Mouse (Mus musculus) adrenal gland, adult (tissue): ENCODE data around the gene Ms4a6c.
A peak's percentile ranks its signal among the peaks of the same experiment; 100 is the strongest.
"Not testable (repeated sequence)": the region's sequence is repeated elsewhere in the genome, so short reads cannot be mapped to it uniquely, and the experiment has no call there.

Experiments used
- DNase-seq, 2 experiments: peaks; one replicate each; pipeline ENCODE4 v3.0.0; 2022 to 2023; ENCODE audit warnings: low spot score in 1 of 2; ENCODE audit not compliant: inconsistent age in 2 of 2

The Ms4a6c gene

DNA sequence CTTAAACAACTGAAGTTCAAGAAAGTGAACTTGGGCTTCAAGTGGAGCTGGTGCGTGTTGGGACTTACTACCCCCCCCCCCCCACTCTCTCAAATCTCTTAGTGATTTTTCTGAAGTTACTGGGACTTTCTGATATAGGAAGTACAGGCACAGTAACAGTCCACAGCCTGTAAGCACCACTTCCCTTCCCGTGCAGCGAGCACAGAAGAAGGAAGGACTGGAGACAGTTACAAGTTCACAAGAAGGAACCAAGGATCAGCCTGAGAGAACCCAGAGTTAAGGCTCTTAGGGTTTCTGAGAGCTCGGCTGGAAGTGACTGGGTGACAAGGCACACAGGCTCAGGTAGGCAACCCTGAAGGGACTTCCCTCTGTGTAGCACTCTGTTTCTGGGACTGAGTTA lies at the start of gene Ms4a6c:
Ms4a6c (plus strand) TSS at position 152 of the 400 bp plus-strand sequence.
- not testable (repeated sequence) for DNase-seq

DNA sequence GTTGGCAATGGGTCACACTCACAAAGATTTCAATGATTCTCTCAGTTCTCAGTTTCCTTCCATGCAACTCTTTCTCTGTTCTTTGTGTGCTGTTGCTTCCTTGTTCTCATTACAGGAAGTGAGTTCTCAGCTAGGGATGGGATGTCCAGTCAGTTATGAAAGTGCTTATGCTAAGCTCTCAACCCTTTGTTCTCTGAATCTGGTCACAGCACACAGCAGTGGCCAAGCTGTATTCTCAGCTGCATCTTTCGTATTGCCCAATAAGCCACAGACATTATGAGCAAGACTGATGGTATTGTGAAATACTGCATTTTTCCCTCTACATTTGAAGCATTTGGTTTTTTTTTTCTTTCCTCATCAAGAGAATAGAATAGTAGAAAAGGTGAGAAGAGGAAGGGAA lies 38.0 kb upstream of the Ms4a6c start:
- DNase-seq = not testable (repeated sequence)

DNA sequence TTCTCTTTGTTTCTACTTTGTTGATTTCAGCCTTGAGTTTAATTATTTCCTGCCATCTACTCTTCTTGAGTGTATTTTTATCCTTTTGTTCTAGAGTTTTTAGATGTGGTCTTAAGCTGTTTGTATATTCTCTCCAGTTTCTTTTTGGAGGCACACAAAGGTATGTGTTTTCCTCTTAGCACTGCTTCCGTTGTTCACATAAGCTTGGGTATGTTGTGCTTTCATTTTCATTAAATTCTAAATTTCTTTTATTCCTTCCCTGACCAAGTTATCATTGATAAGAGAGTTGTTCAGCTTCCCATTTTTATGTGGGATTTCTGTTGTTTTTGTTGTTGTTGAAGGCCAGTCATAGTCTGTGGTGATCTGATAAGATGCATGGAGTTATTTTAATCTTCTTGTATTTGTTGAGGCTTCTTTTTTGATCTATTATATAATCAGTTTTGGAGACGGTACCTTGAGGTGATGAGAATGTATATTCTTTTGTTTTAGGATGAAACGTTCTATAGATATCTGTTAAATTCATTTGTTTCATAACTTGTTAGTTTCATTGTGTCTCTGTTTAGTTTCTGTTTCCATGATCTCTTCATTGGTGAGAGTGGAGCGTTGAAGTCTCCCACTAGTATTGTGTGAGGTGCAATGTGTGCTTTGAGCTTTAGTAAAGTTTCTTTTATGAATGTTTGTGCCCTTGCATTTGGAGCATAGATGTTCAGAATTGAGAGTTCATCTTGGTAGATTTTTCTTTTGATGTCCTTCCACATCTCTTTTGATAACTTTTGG lies 33.9 kb upstream of the Ms4a6c start:
- no peak for DNase-seq

DNA sequence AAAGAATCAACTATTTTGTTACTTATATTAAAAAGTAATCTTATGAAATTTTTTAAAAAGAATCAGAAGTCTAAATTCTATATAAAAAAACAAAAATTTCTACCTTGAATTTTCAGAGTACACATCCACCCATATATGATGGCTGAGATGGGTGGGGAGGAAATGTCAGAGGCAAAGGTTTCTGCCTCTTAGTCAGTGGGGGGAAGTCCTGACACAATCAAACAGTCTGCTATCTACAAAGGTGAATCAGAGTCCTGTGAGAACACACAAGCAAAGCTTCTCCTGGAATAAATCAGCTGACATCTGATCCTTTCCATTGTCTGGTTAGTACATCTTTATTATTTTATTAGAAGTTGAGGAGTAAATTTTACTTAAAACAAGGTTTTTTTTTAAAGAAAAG lies 25.8 kb upstream of the Ms4a6c start, which contains the start of gene Ms4a4b:
Ms4a4b (plus strand) TSS at position 216 of the 400 bp plus-strand sequence.
- DNase-seq = no peak

DNA sequence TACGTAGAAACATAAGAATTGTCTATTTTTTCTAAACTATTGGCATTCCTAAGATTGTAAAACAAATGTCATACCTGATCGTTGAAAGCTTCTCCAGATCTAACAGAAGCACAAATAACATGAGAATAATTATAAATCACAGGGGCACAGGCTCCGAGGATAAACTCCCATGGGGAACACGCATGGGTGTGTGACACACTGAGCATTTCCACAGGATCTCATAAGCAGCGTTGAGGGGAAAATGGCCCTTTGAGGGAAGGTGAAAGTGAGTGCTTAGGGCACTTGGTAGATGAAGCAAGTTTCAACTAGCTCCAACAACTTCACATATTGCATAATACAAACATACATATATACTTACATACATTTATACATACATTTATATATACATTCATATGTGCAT lies 25.2 kb upstream of the Ms4a6c start:
- no peak for DNase-seq

DNA sequence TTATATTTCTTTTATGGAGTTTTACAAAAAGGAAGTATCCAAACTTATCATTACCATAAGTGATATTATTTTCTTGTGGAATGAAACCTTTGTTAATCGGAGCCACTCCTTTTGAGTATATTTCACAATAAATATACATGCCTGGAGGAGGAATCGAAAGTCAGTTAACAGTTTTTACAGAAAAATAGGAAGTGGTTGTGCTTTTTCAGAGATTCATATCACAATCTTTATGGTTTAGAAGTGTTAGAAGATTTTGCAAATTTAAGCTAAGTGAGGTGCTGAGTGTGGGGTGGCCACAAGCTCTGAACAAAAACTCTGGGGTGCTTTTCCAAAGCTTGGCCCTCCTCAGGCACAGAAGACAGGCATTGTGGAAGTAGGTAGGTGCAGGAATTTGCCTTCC lies 21.9 kb upstream of the Ms4a6c start:
- no peak for DNase-seq

DNA sequence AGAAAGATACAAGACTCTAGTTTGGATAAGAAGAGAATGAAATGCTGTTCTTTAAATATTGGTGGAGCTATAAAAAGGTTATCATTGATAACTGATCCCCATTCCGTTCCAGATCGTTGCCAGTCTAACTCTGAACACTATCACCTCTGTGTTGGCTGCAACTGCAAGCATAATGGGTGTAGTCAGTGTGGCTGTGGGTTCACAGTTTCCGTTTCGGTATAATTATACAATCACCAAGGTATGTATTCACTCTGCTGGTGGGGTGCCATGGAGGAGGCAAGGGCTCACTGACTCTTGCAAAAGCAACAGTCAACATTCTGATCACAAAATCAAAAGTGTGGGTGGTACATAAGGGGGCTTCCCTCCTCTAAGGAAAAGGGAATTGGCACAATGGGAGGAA lies 10.1 kb upstream of the Ms4a6c start:
- DNase-seq = not testable (repeated sequence)

DNA sequence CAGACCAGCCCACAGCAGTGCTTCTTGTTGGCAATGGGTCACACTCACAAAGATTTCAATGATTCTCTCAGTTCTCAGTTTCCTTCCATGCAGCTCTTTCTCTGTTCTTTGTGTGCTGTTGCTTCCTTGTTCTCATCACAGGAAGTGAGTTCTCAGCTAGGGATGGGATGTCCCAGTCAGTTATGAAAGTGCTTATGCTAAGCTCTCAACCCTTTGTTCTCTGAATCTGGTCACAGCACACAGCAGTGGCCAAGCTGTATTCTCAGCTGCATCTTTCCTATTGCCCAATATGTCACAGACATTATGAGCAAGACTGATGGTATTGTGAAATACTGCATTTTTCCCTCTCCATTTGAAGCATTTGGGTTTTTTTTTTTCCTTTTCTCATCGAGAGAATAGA lies 4.4 kb upstream of the Ms4a6c start:
- peak in 1 of 2 experiments; percentile 29 for DNase-seq

DNA sequence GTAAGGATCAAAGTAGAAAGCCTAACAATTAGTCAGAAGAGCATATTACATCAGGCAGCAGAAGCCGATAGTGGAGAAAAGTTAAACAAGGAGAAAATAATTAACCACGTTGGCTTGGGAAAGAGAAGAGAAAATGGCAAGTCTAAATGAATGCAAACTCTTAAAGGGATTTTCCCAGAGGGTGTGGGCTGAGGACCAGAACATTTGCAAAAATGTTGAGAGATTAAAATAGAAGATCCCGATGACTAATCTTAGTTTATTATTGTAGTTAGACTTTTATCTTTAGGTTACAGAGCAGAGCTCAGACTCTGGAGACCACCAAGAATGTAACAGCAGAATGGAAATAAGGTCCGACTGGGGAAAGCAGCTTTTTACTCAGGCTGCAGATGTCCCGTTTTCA lies 2.7 kb upstream of the Ms4a6c start:
- no peak for DNase-seq

DNA sequence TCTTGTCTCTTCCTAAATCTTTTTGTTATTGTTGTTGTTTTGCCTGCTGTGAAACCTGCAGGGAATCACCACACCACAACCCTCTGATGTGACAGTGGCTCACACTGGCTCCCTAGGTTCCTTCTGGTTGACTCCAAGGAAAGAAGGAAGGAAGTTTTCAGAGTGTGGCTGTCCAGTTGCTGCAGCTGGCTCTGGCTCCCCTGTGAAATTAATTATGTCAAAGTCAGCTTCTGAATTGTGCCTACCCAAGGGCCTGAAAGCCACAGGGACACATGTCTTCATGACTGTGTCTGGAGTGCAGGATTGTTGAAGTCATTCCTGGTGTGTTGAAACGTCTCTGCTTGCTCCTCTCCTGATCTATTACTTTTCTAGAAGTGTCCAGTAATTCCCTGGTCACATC lies 805 bp upstream of the Ms4a6c start:
- DNase-seq = peak in 1 of 2 experiments; percentile 3

DNA sequence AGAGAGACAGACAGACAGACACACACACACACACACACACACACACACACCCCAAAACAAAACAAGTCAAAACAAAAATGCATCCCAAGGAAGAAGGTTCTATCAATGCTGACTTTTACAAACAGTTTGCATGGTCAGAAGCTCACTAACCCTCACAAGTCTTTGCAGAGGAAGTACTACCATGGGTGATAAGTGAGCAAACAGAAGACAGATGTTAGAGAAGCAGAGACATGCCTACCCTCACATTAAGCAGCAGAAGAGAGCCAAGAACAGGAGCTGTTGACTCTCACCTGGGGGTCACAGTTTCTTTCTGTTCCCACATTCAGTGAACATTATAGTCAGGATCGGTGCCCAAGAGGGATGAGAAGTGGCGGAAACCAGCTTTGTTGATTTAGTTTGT lies 10.5 kb downstream of the Ms4a6c start:
- no peak for DNase-seq

DNA sequence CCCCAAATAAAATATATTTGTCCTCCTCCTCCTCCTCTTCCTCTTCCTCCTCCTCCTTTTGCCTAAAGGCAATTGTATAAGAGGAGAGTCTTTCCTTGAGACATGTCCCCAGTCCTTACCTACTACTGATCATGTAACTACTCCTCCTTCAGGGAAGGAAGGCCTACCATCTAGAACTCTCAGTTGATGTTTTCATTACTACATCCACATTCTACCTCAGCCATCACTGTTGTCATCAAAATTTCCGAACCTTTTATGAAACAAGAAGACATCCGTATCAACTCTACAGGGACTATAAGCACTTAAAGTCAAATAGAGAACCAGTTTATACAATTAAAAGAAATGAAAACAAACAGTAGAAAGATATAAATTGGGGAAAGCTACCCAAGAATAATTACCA lies 13.5 kb downstream of the Ms4a6c start:
- DNase-seq = no peak

DNA sequence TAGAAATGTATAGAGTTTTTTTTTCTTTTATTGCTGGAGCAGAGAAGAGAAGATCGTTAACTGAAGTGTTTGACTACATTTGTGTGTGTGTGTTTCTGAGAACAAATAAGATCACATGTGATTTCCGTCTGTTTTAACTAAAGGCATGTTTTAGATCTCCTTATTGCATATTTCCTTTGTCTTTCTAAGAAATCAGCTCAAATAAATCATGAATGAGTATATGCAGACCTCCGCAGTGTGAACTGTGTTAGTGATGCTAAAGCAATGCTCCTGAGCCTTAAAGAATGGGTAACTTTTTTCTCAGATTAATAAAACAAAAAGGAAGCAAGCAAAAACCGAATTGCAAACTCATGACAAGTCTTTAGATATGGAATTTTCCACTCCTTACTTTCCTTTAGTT lies 14.8 kb downstream of the Ms4a6c start:
- no peak for DNase-seq

DNA sequence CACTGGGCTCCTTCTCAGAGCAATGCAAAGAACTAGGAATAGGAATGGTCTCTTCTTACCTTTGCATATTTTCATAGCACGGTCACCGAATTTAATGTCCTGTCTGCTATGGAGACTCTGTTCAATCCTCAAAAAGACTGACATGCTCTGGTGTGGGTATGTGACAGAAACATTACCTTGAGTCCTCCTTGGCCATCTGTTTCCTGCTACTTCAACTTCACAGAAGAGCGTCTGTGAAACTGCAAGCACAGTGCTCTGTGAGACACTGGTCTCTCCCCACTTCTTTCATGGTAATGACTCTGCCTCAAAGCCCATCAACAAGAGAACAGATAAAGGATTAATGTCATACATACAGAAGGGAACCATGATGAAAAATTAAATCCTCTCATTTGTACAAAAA lies 15.2 kb downstream of the Ms4a6c start:
- no peak for DNase-seq

DNA sequence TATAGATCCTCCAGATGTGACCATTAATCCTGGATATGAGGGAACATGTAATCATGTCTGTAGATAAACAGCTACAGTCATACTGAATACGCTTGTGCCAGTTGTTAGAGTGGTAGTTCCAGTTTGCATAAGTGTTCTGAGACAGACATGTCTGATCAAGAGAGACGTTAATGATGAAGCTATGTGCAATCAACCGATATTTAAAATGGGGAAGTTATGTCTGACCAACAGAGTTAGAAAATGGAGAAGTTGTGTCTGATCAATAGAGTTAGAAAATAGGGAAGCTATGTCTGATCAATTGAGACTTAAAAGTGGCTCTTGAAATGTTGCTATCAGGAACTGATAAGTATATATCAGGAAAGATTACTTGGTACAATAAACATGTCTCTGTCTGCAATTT lies 16.1 kb downstream of the Ms4a6c start:
- DNase-seq = no peak

DNA sequence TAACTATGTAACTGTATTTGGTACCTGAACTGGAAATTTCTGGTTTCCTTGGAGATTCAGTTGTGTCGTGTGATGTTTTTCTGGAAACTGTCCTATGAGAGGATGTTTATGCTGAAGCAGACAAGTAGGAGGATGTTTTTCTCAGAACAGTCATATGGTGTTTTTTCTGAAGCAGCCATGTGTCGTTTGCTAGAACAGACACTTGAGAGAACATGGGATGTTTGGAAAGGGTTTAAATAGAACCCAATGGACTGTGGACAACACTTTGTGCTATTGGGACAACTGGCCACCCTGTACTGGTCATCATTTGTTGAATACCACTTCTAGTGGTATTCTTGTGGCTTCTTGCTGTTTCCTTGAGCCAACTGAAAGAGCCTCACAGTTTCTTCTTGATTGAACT lies 16.6 kb downstream of the Ms4a6c start, which contains the start of gene Gm8369:
Gm8369 (plus strand) TSS at position 193 of the 400 bp plus-strand sequence.
- no peak for DNase-seq

DNA sequence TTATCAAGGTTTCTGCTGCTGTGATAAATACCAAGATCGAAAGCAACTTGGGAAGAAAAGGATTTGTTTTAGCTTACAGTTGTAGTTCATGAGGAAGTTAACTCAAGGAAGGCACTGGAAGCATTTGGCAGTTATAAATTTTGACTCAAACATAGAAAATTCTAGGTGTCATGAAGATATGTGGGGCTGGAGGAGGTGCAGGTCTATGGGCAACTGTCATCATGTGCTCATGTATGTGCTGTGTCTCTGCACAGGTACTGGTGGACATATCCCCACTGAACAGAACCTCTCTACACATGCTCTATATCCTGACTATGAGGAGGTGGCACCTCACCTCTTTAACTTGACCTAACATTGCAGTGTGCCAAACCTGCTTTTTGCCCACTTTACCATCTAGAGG lies 17.4 kb downstream of the Ms4a6c start:
- DNase-seq = no peak

DNA sequence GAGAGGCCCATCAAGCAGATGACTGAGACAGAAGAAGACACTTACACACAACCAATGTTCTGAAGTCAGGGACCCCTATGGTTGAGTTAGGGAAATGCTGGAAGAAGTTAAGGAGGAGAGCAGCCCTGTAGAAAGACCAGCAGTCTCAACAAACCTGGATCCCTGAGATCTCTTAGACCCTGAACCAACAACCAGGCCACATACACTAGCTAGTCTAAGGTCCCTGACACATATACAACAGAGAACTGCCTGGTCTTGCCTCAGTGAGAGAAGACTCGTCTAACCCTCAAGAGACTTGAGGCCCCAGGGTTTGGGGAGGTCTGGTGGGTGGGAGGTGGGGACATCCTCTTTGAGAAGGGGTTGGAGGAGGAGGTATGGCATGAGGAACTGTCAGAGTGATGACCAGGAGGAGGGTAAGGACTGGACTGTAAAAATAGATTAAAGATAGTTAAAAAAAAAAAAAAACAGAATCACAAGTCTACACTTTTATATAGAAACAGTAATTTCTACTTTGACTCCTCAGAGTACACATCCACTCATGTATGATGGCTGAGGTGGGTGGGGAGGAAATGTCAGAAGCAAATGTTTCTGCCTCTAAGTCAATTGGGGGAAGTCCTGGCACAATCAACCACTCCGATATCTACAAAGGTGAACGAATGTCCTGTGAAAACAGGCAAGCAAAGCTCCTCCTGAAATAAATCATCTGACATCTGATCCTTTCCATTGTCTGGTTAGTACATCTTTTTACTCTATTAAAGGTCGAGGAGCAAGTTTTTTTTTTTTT lies 22.4 kb downstream of the Ms4a6c start:
- DNase-seq = no peak

DNA sequence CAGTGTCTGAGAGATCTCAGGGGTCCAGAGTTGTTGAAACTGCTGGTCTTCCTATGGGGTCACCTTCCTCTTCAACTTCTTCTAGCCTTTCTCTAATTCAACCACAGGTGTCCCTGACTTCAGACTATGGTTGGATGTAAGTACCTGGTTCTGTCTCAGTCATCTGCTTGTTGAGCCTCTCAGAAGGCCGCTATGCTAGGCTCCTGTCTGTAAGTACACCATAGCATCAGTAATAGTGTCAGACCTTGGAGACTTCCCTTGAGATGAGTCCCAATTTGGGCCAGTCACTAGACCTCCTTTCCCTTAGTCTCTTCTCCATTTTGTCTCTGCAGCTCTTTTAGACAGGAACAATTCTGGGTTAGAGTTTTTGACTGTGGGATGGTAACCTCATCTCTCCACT lies 23.5 kb downstream of the Ms4a6c start:
- DNase-seq = no peak

DNA sequence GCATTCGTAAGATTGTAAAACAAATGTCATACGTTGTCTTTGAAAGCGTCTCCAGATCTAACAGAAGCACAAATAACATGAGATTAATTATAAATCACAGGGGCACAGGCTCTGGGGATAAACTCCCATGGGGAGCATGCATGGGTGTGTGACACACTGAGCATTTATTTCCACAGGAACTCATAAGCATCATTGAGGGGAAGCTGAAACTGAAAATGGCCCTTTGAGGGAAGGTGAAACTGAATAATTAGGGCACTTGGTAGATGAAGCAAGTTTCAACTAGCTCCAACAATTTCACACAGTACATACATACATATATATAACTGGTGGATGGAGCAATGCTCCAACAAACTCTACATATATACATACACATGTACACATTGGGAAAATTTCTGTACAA lies 25.4 kb downstream of the Ms4a6c start:
- DNase-seq = no peak

DNA sequence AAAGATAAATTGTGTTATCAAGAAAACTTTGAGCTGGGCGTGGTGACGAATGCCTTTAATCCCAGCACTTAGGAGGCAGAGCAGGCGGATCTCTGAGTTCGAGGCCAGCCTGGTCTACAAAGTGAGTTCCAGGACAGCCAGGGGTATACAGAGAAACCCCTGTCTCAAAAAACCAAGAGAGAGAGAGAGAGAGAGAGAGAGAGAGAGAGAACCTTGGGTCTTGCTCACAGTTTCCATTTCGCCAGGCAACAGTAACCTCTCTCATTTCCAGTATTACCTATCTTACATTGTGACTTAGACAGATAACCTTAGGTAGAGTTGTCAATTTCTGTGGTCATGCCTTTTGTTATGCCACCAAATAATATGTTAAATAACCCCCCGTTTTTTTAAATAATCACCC lies 27.2 kb downstream of the Ms4a6c start:
- DNase-seq = no peak

DNA sequence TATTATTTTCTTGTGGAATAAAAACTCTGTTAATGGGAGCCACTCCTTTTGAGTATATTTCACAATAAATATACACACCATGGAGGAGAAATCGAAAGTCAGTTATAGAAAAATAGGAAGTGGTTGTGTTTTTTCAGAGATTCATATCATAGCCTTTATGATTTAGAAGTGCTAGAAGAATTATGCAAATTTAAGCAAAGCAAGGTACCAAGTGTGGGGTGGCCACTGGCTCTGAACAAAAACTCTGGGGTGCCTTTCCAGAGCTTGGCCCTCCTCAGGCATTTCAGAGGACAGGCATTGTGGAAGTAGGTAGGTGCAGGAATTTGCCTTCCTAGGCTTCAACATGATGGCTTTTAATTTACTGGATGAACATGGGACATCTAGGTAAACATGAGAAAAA lies 28.1 kb downstream of the Ms4a6c start:
- not testable (repeated sequence) for DNase-seq
